Mouse (Mus musculus) midbrain, embryonic 14.5 days (tissue): ENCODE measurements around the gene Hacl1. TPM values are rescaled to one million over a fixed set of nuclear protein-coding genes. Genes with fewer than 3 reads are reported as not detected.

Source experiments
- ATAC-seq: fragments of 200-750 bp; cut with Nextera tagmentation; 2 replicates; pipeline ENCODE4 v1.8.0; 2017; ENCODE audit warnings: moderate number of reproducible peaks, moderate library complexity; ENCODE audit not compliant: low FRiP score, low TSS enrichment
- DNase-seq: peaks from one replicate; pipeline ENCODE4 v3.0.0-alpha.2; 2015
- H3K27ac ChIP-seq: fragments of 300-500 bp; sonication (generic); replicated peaks from 2 replicates; pipeline ENCODE4 v1.5.1; 2014; ENCODE audit warnings: mild to moderate bottlenecking, low read depth, low read length, moderate library complexity
- H3K27me3 ChIP-seq: fragments of 300-500 bp; sonication (generic); 2 replicates; pipeline ENCODE4 v1.6.1; 2014; ENCODE audit warnings: low read length, control low read depth, mixed read lengths; ENCODE audit not compliant: control insufficient read depth, insufficient read depth
- H3K36me3 ChIP-seq: fragments of 300-500 bp; sonication (generic); 2 replicates; pipeline ENCODE4 v1.6.1; 2014; ENCODE audit warnings: low read length, control low read depth; ENCODE audit not compliant: control insufficient read depth, insufficient read depth
- H3K4me1 ChIP-seq: fragments of 300-500 bp; sonication (generic); 2 replicates; pipeline ENCODE4 v1.6.1; 2014; ENCODE audit warnings: mild to moderate bottlenecking, antibody characterized with exemption, low read length, control low read depth; ENCODE audit not compliant: control insufficient read depth, insufficient read depth
- H3K4me2 ChIP-seq: fragments of 300-500 bp; sonication (generic); 2 replicates; pipeline ENCODE4 v1.6.1; 2014; ENCODE audit warnings: mild to moderate bottlenecking, low read length, moderate library complexity
- H3K4me3 ChIP-seq: fragments of 300-500 bp; sonication (generic); replicated peaks from 2 replicates; pipeline ENCODE4 v1.5.1; 2014; ENCODE audit warnings: low read depth, low read length
- H3K9ac ChIP-seq: fragments of 300-500 bp; sonication (generic); replicated peaks from 2 replicates; pipeline ENCODE4 v1.6.1; 2014; ENCODE audit warnings: mild to moderate bottlenecking, low read length, moderate library complexity
- H3K9me3 ChIP-seq: fragments of 300-500 bp; sonication (generic); 2 replicates; pipeline ENCODE4 v1.6.1; 2016; ENCODE audit warnings: low read length, control low read depth, mixed read lengths; ENCODE audit not compliant: control insufficient read depth
- WGBS: fragments of 180-500 bp; shearing (Covaris S2); extraction: QIAGEN DNeasy Blood & Tissue Kit; methylation state at CpG from one replicate; pipeline ENCODE4 v1.1.7; 2014; 5-methylcytosine and 5-hydroxymethylcytosine counted together
- polyA plus RNA-seq: library from polyadenylated mRNA; unstranded; fragments of >200 nt; fragmentation: Nextera tagmentation; extraction: Ambion mirVana; gene quantifications from 2 replicates; pipeline ENCODE4 v1.2.1, GENCODE M21; 2014

The Hacl1 gene
- polyA plus RNA-seq, 1 experiment from 2014 or later: 8.0 TPM

DNA sequence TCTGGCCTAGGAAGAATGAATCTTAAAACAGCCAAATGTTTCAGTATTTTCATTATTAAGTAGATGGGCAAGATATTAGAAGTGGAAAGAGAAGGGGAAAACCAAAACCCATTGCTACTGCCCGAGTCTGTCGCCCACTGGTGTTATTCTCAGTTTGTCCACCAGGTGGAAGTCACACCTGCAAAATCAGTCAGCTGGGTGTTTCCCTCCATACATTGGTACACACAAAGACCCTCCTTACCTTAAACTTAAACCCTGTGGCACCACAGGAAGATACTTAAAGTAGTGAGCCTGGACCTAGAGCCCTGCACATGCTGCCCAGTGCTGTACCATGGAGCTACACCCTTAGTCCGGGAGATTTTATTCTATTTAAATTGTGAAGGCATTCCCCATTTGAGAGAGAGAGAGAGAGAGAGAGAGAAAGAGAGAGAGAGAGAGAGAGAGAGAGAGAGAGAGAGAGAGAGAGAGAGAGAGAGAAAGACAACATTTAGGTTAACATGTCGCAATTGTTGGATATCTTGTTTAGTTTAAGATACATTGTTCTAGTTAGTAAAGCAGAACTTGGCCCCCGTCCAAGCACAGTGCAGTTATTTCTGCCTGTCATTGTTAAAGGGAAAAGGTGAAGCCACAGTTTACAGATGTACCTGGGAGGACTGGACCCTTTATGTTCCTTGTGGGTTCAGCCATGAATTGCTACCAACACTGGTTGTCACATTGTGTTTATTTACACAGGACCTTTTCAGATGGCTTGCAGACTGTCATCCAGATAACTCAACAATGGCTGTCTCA is 16.0 kb upstream of the Hacl1 start:
- DNase-seq (peak; percentile 88), ATAC-seq (peak; percentile 66; the same call in 1 of the 2 replicates)
- no peak overlapping the region for H3K4me3 ChIP-seq
- no peaks in the 10 kb centered on the region for H3K9me3 ChIP-seq
- H3K4me1 ChIP-seq: peaks cover under 1% of the 10 kb centered on the region; the same call in 1 of the 2 replicates
- H3K9ac ChIP-seq: no peak overlapping the region
- no peaks in the 10 kb centered on the region for H3K27me3 ChIP-seq
- H3K36me3 ChIP-seq: no peaks in the 10 kb centered on the region
- 46% methylated on average over 5 of the region's 5 CpGs for WGBS
- no peak overlapping the region for H3K4me2 ChIP-seq
- no peak overlapping the region for H3K27ac ChIP-seq

DNA sequence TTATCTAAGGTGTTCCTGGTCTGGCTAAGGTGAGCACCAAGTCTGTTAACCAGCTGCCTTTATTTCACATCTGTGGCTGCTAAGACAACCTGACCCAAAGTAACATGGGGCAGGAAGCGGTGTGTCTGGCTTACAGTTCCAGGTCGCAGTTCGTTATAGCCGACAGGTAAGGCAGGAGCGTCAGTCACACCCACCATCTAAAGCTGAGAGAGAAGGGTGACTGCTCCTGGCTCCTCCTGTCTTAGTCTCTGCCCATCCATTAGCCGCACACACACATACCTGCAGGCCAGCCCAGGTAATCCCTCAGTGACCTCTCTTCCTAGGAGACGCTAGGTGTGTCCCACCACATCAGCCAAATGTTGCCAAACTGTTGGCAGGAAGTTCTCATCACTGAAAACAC is 15.3 kb upstream of the Hacl1 start:
- no peak overlapping the region for H3K27ac ChIP-seq
- no peaks in the 10 kb centered on the region for H3K9me3 ChIP-seq
- H3K4me1 ChIP-seq: no peaks in the 10 kb centered on the region
- 77% methylated on average over 7 of the region's 7 CpGs for WGBS
- H3K4me2 ChIP-seq: no peak overlapping the region
- no peaks in the 10 kb centered on the region for H3K27me3 ChIP-seq
- ATAC-seq (no peak), DNase-seq (no peak)
- H3K9ac ChIP-seq: no peak overlapping the region
- H3K36me3 ChIP-seq: no peaks in the 10 kb centered on the region
- no peak overlapping the region for H3K4me3 ChIP-seq

- Histone ChIP-seq H3K4me1 (no peaks in the 10 kb centered on the region), H3K36me3 (no peaks in the 10 kb centered on the region), H3K9ac (no peak overlapping the region; the same call in 1 of the 2 replicates), H3K27ac (no peak overlapping the region), H3K4me2 (no peak overlapping the region), H3K4me3 (no peak overlapping the region), H3K27me3 (no peaks in the 10 kb centered on the region), H3K9me3 (no peaks in the 10 kb centered on the region)
- WGBS: 70% methylated on average over 14 of the region's 14 CpGs
- no peak for DNase-seq
- no peak for ATAC-seq
Observed at GRCm38 (mm10) chr14:31655406-31655805, 14.3 kb upstream of the Hacl1 start.

DNA sequence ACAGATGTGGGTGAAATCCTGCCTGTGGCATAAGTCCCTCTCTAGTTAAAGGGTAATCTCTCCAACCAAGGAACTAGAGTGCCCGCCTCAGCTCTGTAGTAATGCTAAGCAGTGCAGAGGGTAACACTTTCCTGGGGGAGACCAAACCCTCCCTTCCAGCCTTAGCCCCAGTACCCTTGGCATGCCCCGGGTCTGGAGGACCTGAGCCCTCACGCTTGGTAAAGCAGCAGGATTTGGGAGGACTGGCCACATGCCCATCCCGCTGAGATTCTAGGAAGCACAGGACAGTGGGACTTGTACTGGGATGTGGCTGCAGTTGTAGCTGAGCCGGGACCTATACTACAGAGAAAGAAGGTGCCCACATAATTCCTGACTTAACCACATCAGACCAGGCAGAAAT is 13.7 kb upstream of the Hacl1 start:
- ATAC-seq: no peak
- H3K4me2 ChIP-seq: no peak overlapping the region
- WGBS: 89% methylated on average over 5 of the region's 5 CpGs

GRCm38 (mm10) chr14:31653101-31653875 is 12.2 kb upstream of the Hacl1 start:
- DNase-seq (no peak), ATAC-seq (no peak)
- Histone ChIP-seq H3K9me3 (no peaks in the 10 kb centered on the region), H3K4me1 (no peaks in the 10 kb centered on the region), H3K36me3 (no peaks in the 10 kb centered on the region), H3K4me2 (no peak overlapping the region), H3K27ac (no peak overlapping the region), H3K27me3 (no peaks in the 10 kb centered on the region), H3K9ac (no peak overlapping the region), H3K4me3 (no peak overlapping the region)
- WGBS: 86% methylated on average over 14 of the region's 14 CpGs

More for the DNA sequence above, 13.7 kb upstream of the Hacl1 start:
- Histone ChIP-seq H3K4me1 (no peaks in the 10 kb centered on the region), H3K4me3 (no peak overlapping the region), H3K9ac (no peak overlapping the region), H3K36me3 (no peaks in the 10 kb centered on the region), H3K9me3 (no peaks in the 10 kb centered on the region), H3K27ac (no peak overlapping the region), H3K27me3 (no peaks in the 10 kb centered on the region)
- DNase-seq: no peak

GRCm38 (mm10) chr14:31652624-31653023 is 11.5 kb upstream of the Hacl1 start:
- no peak overlapping the region for H3K27ac ChIP-seq
- H3K4me3 ChIP-seq: no peak overlapping the region
- DNase-seq (no peak), ATAC-seq (no peak)
- H3K4me2 ChIP-seq: no peak overlapping the region
- H3K27me3 ChIP-seq: no peaks in the 10 kb centered on the region
- no peaks in the 10 kb centered on the region for H3K4me1 ChIP-seq
- no peaks in the 10 kb centered on the region for H3K36me3 ChIP-seq
- H3K9ac ChIP-seq: no peak overlapping the region
- WGBS: 88% methylated on average over 1 of the region's 1 CpGs
- H3K9me3 ChIP-seq: no peaks in the 10 kb centered on the region

DNA sequence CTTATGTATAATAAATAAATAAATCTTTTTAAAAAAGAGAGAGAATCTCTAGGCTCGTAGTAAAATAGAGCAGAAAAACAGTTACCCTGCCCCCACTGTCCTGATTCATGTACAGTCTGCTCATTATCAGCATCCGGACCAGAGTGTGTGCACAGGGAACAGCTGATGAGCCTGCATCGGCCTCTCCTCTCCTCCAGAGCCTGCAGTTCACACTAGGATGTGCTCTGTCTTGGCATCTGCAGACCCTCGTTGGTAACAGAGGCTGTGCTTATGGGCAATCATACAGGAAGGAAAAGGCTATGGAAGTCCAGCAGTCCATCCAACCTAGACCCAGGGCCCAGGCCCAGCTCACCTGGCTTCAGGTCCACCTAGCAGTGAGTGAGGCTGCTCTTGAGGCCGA is 11.0 kb upstream of the Hacl1 start:
- WGBS: 83% methylated on average over 5 of the region's 5 CpGs
- no peak for ATAC-seq
- no peak overlapping the region for H3K27ac ChIP-seq

DNA sequence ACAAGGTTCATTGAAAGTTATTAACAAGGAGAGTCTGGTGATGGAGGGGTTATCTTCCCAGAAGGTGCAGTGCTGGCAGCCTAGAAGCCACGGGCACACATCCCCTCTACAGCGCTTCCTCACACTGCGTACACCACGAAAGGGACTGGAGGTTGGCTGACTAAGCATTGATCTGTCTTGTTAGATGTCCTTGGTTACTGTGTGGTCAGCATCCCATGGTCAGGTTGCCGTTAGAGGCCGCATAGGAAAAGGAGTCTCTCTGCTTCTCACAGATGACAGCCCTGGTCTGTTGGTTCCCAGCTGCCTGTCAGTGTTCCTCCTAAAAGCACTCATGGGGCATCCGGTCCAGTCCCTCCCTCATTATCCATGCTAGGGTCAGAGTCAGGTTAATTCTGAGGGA is 10.1 kb upstream of the Hacl1 start:
- Histone ChIP-seq H3K4me3 (no peak overlapping the region), H3K27me3 (no peaks in the 10 kb centered on the region), H3K4me2 (no peak overlapping the region), H3K36me3 (no peaks in the 10 kb centered on the region), H3K4me1 (no peaks in the 10 kb centered on the region), H3K9me3 (no peaks in the 10 kb centered on the region), H3K9ac (no peak overlapping the region), H3K27ac (no peak overlapping the region)
- DNase-seq (no peak), ATAC-seq (no peak)
- WGBS: 93% methylated on average over 7 of the region's 7 CpGs

More for the DNA sequence above, 11.0 kb upstream of the Hacl1 start:
- Histone ChIP-seq H3K36me3 (no peaks in the 10 kb centered on the region), H3K9ac (no peak overlapping the region), H3K9me3 (no peaks in the 10 kb centered on the region), H3K4me2 (no peak overlapping the region), H3K27me3 (no peaks in the 10 kb centered on the region), H3K4me1 (no peaks in the 10 kb centered on the region), H3K4me3 (no peak overlapping the region)
- DNase-seq: no peak
